Mouse (Mus musculus) stomach, postnatal 0 days (tissue): ENCODE results near the gene Pkhd1.

Source experiments
- CTCF ChIP-seq: IDR thresholded peaks from 2 replicates; pipeline ENCODE4 v1.5.1; 2016; ENCODE audit warnings: antibody characterized with exemption, low read depth, mild to moderate bottlenecking, moderate library complexity
- EP300 ChIP-seq: optimal IDR thresholded peaks from 2 replicates; pipeline ENCODE3; 2016; ENCODE audit warnings: antibody characterized with exemption

- TF ChIP-seq CTCF = no peak
- TF ChIP-seq EP300 = no peak
These were observed 329.2 kb downstream of the Pkhd1 start for GRCm38 (mm10) chr1:20288696-20289095.
